Mouse (Mus musculus) layer of hippocampus, adult 6 months (tissue): ENCODE results near the gene Zfp451. TPM values are rescaled to one million over a fixed set of nuclear protein-coding genes. Genes with fewer than 3 reads are reported as not detected.

Experiments used
- long read RNA-seq, 2 experiments: library from polyadenylated mRNA; unstranded; transcript quantifications; one replicate each; pipeline ENCODE4 v2.0.0; 2019 to 2020
- polyA plus RNA-seq: library from polyadenylated mRNA; unstranded; fragments of <200 nt; fragmentation: Nextera tagmentation; gene quantifications from 2 replicates; pipeline ENCODE4 v1.2.3, GENCODE M21; 2021

Gene Zfp451
- 8.6 and 10.3 TPM in 2 replicates for polyA plus RNA-seq
- long read RNA-seq, experiment 1, full-length matches to known transcripts, result 23 of 49 reads
- long read RNA-seq, experiment 1, partial matches to known transcripts, result 7 of 49 reads
- long read RNA-seq, experiment 1, other reads (novel, unspliced or antisense), result 19 of 49 reads
- long read RNA-seq, experiment 2, full-length matches to known transcripts, result 65 of 104 reads
- long read RNA-seq, experiment 2, partial matches to known transcripts, result 11 of 104 reads
- long read RNA-seq, experiment 2, other reads (novel, unspliced or antisense), result 28 of 104 reads

GRCm38 (mm10) chr1:33813868-33814794 lies at the start of gene Zfp451:
Gene Zfp451 (minus strand): TSS chr1:33814595.

GRCm38 (mm10) chr1:33757491-33758041 lies 56.8 kb downstream of the Zfp451 start, which contains the start of gene Bag2:
Gene Bag2 (minus strand): TSS chr1:33757795.

GRCm38 (mm10) chr1:33719733-33720225 lies 94.6 kb downstream of the Zfp451 start, which contains the start of gene Rab23:
Gene Rab23 (plus strand): TSS chr1:33719887.

Other genes with a start within 250 kb of the Zfp451 start
- gene Prim2, start 144.8 kb downstream of the Zfp451 start, polyA plus RNA-seq, result 4.4 and 5.1 TPM in 2 replicates
- gene Rab23, start 94.7 kb downstream of the Zfp451 start, polyA plus RNA-seq, result 7.7 and 8.4 TPM in 2 replicates
- 14.3 and 17.4 TPM in 2 replicates for gene Bag2, start 56.8 kb downstream of the Zfp451 start, polyA plus RNA-seq
- 50.6 and 60.9 TPM in 2 replicates for gene Bend6, start 93.2 kb upstream of the Zfp451 start, polyA plus RNA-seq
- 21.6 and 23.3 TPM in 2 replicates for gene Dst, start 93.6 kb upstream of the Zfp451 start, polyA plus RNA-seq